Mouse (Mus musculus): ENCODE results near the gene Chat.

DNA sequence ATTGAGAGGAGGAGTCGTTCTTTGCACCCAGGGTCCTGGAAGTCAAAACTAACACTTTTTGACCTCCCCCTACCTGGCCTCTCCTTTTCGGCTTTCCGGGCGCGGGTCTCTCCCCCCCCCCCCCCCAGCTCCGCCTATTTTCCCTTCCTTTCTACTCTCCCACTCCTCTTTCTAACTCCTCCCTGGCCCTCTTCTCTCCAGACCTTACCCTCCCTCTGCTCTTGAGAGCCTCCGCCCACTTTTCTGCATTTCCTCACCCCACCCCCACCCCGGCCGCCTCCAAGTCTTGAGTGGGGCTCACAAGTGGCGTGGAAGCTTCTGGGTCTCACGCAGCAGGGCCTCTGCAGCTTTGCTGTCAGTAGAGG is 301 bp downstream of the Chat start:
- TF ChIP-seq EP300 (IDR thresholded peaks at IDR 0.05) (no peak), CTCF (IDR thresholded peaks at IDR 0.05) (no peak)

Measured in lung, postnatal 0 days (tissue).